Mouse (Mus musculus) hindbrain, embryonic 12.5 days (tissue): ENCODE results near the gene Prdm16. TPM values are rescaled to one million over a fixed set of nuclear protein-coding genes. Genes with fewer than 3 reads are reported as not detected.
A peak's percentile ranks its signal among the peaks of the same experiment; 100 is the strongest.

Source experiments
- ATAC-seq: fragments of 200-750 bp; cut with Nextera tagmentation; 2 replicates; pipeline ENCODE4 v1.8.0; 2017; ENCODE audit warnings: moderate TSS enrichment; ENCODE audit not compliant: low FRiP score
- H3K27ac ChIP-seq: fragments of 300-500 bp; sonication (generic); 2 replicates; pipeline ENCODE4 v1.5.1; 2016; ENCODE audit warnings: mild to moderate bottlenecking
- H3K27me3 ChIP-seq: fragments of 300-500 bp; sonication (generic); 2 replicates; pipeline ENCODE4 v1.6.1; 2016; ENCODE audit warnings: mild to moderate bottlenecking
- H3K36me3 ChIP-seq: fragments of 300-500 bp; sonication (generic); 2 replicates; pipeline ENCODE4 v1.6.1; 2016; ENCODE audit warnings: mild to moderate bottlenecking
- H3K4me1 ChIP-seq: fragments of 300-500 bp; sonication (generic); 2 replicates; pipeline ENCODE4 v1.6.1; 2016
- H3K4me2 ChIP-seq: fragments of 300-500 bp; sonication (generic); replicated peaks from 2 replicates; pipeline ENCODE4 v1.6.1; 2016; ENCODE audit warnings: mild to moderate bottlenecking
- H3K4me3 ChIP-seq: fragments of 300-500 bp; sonication (generic); 2 replicates; pipeline ENCODE4 v1.5.1; 2016; ENCODE audit warnings: mild to moderate bottlenecking
- H3K9ac ChIP-seq: fragments of 300-500 bp; sonication (generic); 2 replicates; pipeline ENCODE4 v1.6.1; 2016; ENCODE audit warnings: mild to moderate bottlenecking, moderate library complexity
- H3K9me3 ChIP-seq: fragments of 300-500 bp; sonication (generic); replicated peaks from 2 replicates; pipeline ENCODE4 v1.6.1; 2016; ENCODE audit warnings: mild to moderate bottlenecking
- WGBS: fragments of 180-500 bp; shearing (Covaris S2); methylation state at CpG from one replicate; pipeline ENCODE4 v1.1.7; 2016; 5-methylcytosine and 5-hydroxymethylcytosine counted together
- polyA plus RNA-seq: library from polyadenylated mRNA; unstranded; fragments of >200 nt; fragmentation: Nextera tagmentation; extraction: Ambion mirVana; gene quantifications from 2 replicates; pipeline ENCODE4 v1.2.1, GENCODE M21; 2016

Prdm16 gene
- polyA plus RNA-seq, 1 experiment from 2014 or later: 26.4 TPM

DNA sequence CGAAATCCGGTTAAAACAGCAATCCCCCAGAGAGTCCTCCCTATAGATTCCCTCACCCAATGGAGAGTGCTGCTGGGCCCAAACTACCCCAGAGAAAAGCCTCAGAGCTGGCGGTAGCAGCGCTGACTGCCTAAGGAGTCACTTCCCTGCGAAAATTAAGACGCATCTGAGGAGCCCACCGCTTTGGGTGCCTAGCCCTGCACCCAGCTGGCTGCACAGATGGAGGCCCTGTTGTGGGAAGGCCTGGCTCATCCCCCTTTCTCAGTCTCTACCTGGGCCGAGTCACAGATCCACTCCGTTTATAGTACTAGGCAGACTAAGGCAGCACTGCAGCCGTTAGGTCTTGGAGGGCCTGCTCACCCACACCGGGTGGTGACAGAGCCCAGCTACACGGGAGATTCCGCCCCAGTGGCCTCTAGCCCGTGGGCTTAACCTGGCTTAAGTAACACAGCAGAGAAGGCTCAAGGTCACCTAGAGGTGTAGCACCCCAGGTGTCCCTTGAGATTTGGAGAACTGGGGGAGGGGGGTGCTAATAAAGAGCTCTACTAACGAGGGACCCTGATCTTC lies 1.7 kb upstream of the Prdm16 start:
- Histone ChIP-seq H3K27me3 (peaks cover 97% of the 10 kb centered on the region), H3K9me3 (no peaks in the 10 kb centered on the region), H3K36me3 (no peaks in the 10 kb centered on the region), H3K4me2 (peak overlapping the region; percentile 75), H3K4me3 (peak overlapping the region; percentile 50), H3K4me1 (peaks cover 55% of the 10 kb centered on the region), H3K27ac (peak overlapping the region; percentile 72), H3K9ac (peak overlapping the region; percentile 72)
- WGBS: 5% methylated on average over 15 of the region's 15 CpGs
- no peak for ATAC-seq

DNA sequence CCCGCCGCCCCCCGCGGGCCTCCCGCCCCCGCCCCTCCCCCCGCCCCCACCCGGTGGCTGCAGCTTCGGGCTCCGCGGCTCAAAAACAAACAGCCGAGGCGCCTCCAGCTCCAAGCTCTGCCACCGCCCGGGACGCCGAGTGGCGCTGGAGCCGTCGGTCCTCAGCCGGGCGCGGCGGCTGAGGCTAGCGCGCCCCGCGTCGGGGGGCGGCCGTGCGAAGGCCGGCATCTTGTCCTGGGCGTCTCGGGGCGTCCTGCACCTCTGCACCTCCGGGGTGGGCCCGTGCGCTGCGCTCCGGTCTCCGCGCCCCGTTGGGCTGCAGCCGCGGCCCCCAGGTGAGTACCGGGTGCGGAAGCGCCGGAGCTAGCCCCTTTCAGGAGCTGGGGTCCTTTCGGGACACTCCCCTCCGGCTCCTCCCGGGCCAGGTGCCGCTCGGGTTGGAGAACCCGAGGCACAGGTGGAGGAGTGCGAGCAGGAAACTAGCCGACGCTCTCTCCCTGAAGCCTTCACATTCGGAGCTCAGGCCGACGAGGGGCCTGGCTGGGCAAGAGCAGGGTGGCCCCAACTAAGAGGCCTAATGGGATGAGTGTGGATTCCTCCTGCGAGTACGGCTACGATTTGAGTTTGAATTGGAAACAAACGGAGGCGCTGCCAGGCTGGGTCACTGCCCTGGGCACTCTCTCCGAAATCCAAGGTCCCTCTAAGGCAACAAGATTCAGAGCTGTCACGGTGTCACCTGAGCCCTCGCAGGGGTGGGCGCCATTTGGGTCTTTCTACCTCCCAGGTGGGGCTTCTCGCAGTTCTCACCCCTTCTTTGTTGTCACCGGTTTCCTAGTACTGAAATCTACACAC lies 1.0 kb upstream of the Prdm16 start:
- WGBS: 1% methylated on average over 37 of the region's 73 CpGs
- H3K27ac ChIP-seq: peak overlapping the region; percentile 88
- no peak for ATAC-seq

GRCm38 (mm10) chr4:154636053-154636433 lies 630 bp downstream of the Prdm16 start:
- no peaks in the 10 kb centered on the region for H3K36me3 ChIP-seq
- H3K4me3 ChIP-seq: peak overlapping the region; percentile 50
- WGBS: 0% methylated on average over 21 of the region's 30 CpGs
- H3K9me3 ChIP-seq: no peaks in the 10 kb centered on the region
- H3K9ac ChIP-seq: peak overlapping the region; percentile 72
- ATAC-seq: peak; percentile 81
- H3K27me3 ChIP-seq: peaks cover 97% of the 10 kb centered on the region
- peaks cover 60% of the 10 kb centered on the region for H3K4me1 ChIP-seq
- H3K27ac ChIP-seq: peak overlapping the region; percentile 88
- peak overlapping the region; percentile 75 for H3K4me2 ChIP-seq

More for the DNA sequence above, 1.0 kb upstream of the Prdm16 start:
- no peaks in the 10 kb centered on the region for H3K36me3 ChIP-seq
- H3K9me3 ChIP-seq: no peaks in the 10 kb centered on the region
- peak overlapping the region; percentile 50 for H3K4me3 ChIP-seq
- peaks cover 62% of the 10 kb centered on the region for H3K4me1 ChIP-seq
- peak overlapping the region; percentile 75 for H3K4me2 ChIP-seq
- peaks cover 97% of the 10 kb centered on the region for H3K27me3 ChIP-seq
- H3K9ac ChIP-seq: peak overlapping the region; percentile 72

DNA sequence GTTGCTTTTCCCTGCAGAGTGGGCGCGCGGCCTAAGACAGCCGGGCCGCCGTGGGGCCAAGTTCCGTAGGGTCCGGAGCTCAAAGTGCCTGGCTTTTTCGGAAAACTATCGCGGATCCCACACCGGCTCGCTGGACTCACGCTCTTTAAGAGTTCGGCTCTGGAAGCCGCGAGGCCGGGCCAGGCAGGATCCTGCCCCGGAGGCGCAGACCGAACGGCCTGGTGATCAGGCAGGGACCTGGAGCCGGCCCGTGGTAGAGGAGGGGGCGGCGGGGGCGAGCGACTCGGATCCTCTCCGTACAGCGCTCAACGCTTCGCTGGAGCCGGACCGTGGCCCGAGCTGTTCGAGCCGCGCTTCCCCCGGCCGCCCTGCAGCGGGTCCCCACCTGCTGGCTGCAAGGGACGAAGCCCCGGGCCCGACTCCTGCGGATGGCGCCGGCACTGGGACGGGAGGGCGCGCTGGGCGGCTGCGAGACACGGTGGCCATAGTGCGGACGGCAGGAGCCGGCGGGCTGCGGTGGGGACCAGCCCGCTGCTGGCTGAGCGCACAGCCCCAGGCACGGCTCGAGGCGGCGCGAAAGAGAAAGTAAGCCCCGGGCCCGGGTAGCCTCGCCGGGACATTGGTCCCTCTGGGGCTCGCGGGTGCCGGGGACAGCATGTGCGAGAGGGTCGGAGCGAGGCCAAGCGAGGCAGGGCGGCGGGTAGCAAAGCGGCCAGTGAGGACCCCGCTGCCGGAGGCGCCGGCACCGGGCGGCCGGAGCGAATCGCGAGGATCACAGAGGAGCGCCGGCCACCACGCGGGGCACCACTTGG lies 1.2 kb downstream of the Prdm16 start:
- ATAC-seq: peak; percentile 44
- Histone ChIP-seq H3K4me2 (peak overlapping the region; percentile 75), H3K9ac (peak overlapping the region; percentile 72), H3K4me1 (peaks cover 63% of the 10 kb centered on the region), H3K9me3 (no peaks in the 10 kb centered on the region), H3K36me3 (no peaks in the 10 kb centered on the region), H3K27ac (peak overlapping the region; percentile 88), H3K27me3 (peaks cover 94% of the 10 kb centered on the region), H3K4me3 (peak overlapping the region; percentile 50)
- under 1% methylated on average over 94 of the region's 94 CpGs for WGBS

DNA sequence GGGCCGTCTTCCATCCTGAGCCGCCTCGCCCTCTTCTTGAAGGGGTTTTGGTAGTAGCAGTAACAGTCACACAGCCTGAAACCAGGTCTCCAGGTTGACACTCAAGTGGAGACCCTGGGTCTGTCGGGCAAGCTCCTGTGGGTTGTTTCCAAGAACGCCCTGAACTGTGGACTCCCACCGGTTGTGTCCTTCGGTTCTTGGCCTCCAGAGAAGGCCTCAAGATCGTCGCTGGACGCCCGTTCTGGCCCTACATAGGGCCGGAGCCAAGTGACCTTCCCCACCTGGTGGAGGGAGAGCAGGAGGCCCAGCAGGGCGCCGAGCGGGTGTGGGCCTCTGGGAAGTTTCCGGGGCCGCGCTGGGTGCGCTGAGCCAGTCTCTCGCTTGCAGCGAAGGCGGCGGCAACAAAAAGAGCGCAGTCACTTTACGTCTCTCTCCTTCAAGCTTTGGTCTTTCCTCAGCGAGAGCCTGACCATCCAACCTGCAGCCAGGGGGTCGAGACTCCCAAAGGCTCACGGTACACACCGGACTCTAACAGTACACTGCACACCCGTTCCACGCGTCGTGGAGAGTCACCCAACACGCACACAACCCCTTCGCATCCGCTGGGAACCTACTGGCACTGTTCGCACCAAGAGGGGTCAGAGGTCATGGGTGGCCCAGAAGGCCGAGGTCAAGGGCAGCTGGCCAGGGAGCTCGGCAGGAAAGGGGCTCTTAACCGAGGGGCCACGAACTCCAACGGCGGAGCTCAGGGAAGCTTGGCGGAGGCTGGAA lies 2.0 kb downstream of the Prdm16 start:
- Histone ChIP-seq H3K4me3 (peak overlapping the region; percentile 50), H3K9me3 (no peaks in the 10 kb centered on the region), H3K36me3 (no peaks in the 10 kb centered on the region), H3K9ac (peak overlapping the region; percentile 72), H3K4me2 (peak overlapping the region; percentile 75), H3K27ac (peak overlapping the region; percentile 88), H3K4me1 (peaks cover 63% of the 10 kb centered on the region), H3K27me3 (peaks cover 91% of the 10 kb centered on the region)
- WGBS: 5% methylated on average over 44 of the region's 44 CpGs
- no peak for ATAC-seq

GRCm38 (mm10) chr4:154634001-154634400 lies 2.7 kb downstream of the Prdm16 start:
- Histone ChIP-seq H3K27ac (0 out of 2 replicates have a peak overlapping the region, but pooled peaks have one; percentile 88), H3K4me2 (peak overlapping the region; percentile 75), H3K27me3 (peaks cover 91% of the 10 kb centered on the region), H3K4me1 (peaks cover 70% of the 10 kb centered on the region), H3K9me3 (no peaks in the 10 kb centered on the region), H3K4me3 (peak overlapping the region; percentile 50), H3K36me3 (no peaks in the 10 kb centered on the region), H3K9ac (peak overlapping the region; percentile 72)
- 23% methylated on average over 3 of the region's 3 CpGs for WGBS
- ATAC-seq: no peak

- Histone ChIP-seq H3K27ac (0 out of 2 replicates have a peak overlapping the region, but pooled peaks have one; percentile 8), H3K9ac (peak overlapping the region; percentile 50), H3K4me1 (peaks cover 70% of the 10 kb centered on the region), H3K27me3 (peaks cover 90% of the 10 kb centered on the region), H3K36me3 (no peaks in the 10 kb centered on the region), H3K9me3 (no peaks in the 10 kb centered on the region), H3K4me2 (peak overlapping the region; percentile 75), H3K4me3 (peak overlapping the region; percentile 50)
- no peak for ATAC-seq
- WGBS: 25% methylated on average over 14 of the region's 14 CpGs
Observed at GRCm38 (mm10) chr4:154632800-154633764, 3.6 kb downstream of the Prdm16 start.

GRCm38 (mm10) chr4:154630763-154631162 lies 5.9 kb downstream of the Prdm16 start:
- ATAC-seq: no peak

GRCm38 (mm10) chr4:154627419-154628142 lies 9.1 kb downstream of the Prdm16 start:
- ATAC-seq: no peak
- Histone ChIP-seq H3K9me3 (no peaks in the 10 kb centered on the region), H3K27me3 (peaks cover 78% of the 10 kb centered on the region), H3K4me3 (no peak overlapping the region), H3K36me3 (no peaks in the 10 kb centered on the region), H3K27ac (no peak overlapping the region), H3K4me2 (no peak overlapping the region), H3K4me1 (peaks cover 66% of the 10 kb centered on the region), H3K9ac (no peak overlapping the region; the same call in 1 of the 2 replicates)
- 82% methylated on average over 5 of the region's 5 CpGs for WGBS

More at GRCm38 (mm10) chr4:154630763-154631162, 5.9 kb downstream of the Prdm16 start:
- Histone ChIP-seq H3K4me2 (no peak overlapping the region; the same call in 1 of the 2 replicates), H3K9me3 (no peaks in the 10 kb centered on the region), H3K36me3 (no peaks in the 10 kb centered on the region), H3K27me3 (peaks cover 87% of the 10 kb centered on the region), H3K4me3 (no peak overlapping the region), H3K9ac (no peak overlapping the region), H3K4me1 (peaks cover 76% of the 10 kb centered on the region), H3K27ac (no peak overlapping the region)
- WGBS: 63% methylated on average over 3 of the region's 3 CpGs

GRCm38 (mm10) chr4:154626282-154626681 lies 10.4 kb downstream of the Prdm16 start:
- no peak for ATAC-seq
- Histone ChIP-seq H3K4me1 (peaks cover 64% of the 10 kb centered on the region), H3K4me2 (no peak overlapping the region)

More at GRCm38 (mm10) chr4:154626282-154626681, 10.4 kb downstream of the Prdm16 start:
- H3K27me3 ChIP-seq: peaks cover 65% of the 10 kb centered on the region
- H3K36me3 ChIP-seq: no peaks in the 10 kb centered on the region
- H3K9ac ChIP-seq: no peak overlapping the region
- 87% methylated on average over 2 of the region's 2 CpGs for WGBS
- H3K9me3 ChIP-seq: no peaks in the 10 kb centered on the region
- no peak overlapping the region for H3K4me3 ChIP-seq
- no peak overlapping the region for H3K27ac ChIP-seq
